Mouse (Mus musculus) neural tube, embryonic 14.5 days (tissue): ENCODE measurements at regions not wholly inside any gene's neighbourhood (a gene's known extent, or its start where the extent isn't known, plus 50 kb on each side); places are given as distances from the start of the nearest gene placed in this dataset.
"Not testable (repeated sequence)": the region's sequence is repeated elsewhere in the genome, so short reads cannot be mapped to it uniquely, and the experiment has no call there.

ENCODE experiments used
- ATAC-seq: fragments of 200-750 bp; cut with Nextera tagmentation; 2 replicates; pipeline ENCODE4 v1.8.0; 2017; ENCODE audit warnings: low read depth, mild to moderate bottlenecking, moderate TSS enrichment, moderate library complexity
- H3K27ac ChIP-seq: fragments of 300-500 bp; sonication (generic); 2 replicates; pipeline ENCODE4 v1.5.1; 2014; ENCODE audit warnings: low read depth, mild to moderate bottlenecking, control low read depth, low read length, moderate library complexity, mixed read lengths
- H3K27me3 ChIP-seq: fragments of 300-500 bp; sonication (generic); 2 replicates; pipeline ENCODE4 v1.6.1; 2014; ENCODE audit warnings: low read length; ENCODE audit not compliant: control insufficient read depth, insufficient read depth
- H3K36me3 ChIP-seq: fragments of 300-500 bp; sonication (generic); 2 replicates; pipeline ENCODE4 v1.6.1; 2014; ENCODE audit warnings: low read length, mixed read lengths; ENCODE audit not compliant: control insufficient read depth, insufficient read depth
- H3K4me1 ChIP-seq: fragments of 300-500 bp; sonication (generic); 2 replicates; pipeline ENCODE4 v1.6.1; 2014; ENCODE audit warnings: low read length; ENCODE audit not compliant: control insufficient read depth, insufficient read depth
- H3K4me2 ChIP-seq: fragments of 300-500 bp; sonication (generic); 2 replicates; pipeline ENCODE4 v1.6.1; 2014; ENCODE audit warnings: mild to moderate bottlenecking, low read depth, low read length, control low read depth
- H3K4me3 ChIP-seq: fragments of 300-500 bp; sonication (generic); 2 replicates; pipeline ENCODE4 v1.5.1; 2014; ENCODE audit warnings: low read depth, low read length, control low read depth, mixed read lengths
- H3K9ac ChIP-seq: fragments of 300-500 bp; sonication (generic); replicated peaks from 2 replicates; pipeline ENCODE4 v1.6.1; 2014; ENCODE audit warnings: low read depth, mild to moderate bottlenecking, control low read depth, low read length, mixed read lengths
- H3K9me3 ChIP-seq: fragments of 300-500 bp; sonication (generic); 2 replicates; pipeline ENCODE4 v1.6.1; 2016; ENCODE audit warnings: low read length; ENCODE audit not compliant: control insufficient read depth
- WGBS: fragments of 180-500 bp; shearing (Covaris S2); extraction: QIAGEN DNeasy Blood & Tissue Kit; methylation state at CpG from one replicate; pipeline ENCODE4 v1.1.7; 2014; 5-methylcytosine and 5-hydroxymethylcytosine counted together

DNA sequence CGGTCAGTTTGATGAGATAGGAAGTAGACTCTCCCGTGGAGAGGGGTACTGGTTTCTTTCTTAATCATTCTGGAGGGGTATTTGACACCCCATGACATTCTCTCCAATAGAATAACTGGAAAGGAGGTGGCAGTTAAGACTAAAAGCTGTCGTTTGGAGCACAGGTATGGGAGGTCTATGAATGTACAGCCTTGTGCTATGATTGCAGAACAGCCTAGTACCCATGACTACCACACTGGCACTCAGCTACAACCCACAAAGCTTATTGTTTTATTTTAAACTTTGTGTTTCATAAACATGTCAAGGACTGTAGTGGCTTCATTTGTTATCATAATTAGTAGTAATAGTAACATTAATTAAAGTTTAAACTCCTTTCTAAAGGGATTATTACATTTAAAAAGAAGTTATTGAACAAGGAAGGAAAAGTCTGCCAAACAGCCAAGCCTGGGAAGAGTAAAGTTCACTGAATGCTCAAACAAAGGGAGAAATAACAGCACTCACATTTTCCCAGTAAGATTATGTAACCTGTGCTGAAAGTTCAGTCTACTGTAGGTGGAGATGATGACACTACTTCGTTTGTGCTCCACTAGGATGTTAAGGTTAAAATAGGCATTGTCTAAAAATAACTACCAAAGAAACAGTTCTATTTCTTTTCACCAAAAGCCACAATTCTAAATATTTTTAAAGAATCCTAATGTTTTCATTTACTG lies 295.2 kb downstream of the Pcsk1 start:
- no peak for ATAC-seq
- H3K9ac ChIP-seq, result no peak overlapping the region
- H3K4me3 ChIP-seq, result no peak overlapping the region
- H3K27me3 ChIP-seq, result no peaks in the 10 kb centered on the region
- no peak overlapping the region for H3K27ac ChIP-seq
- no peaks in the 10 kb centered on the region for H3K36me3 ChIP-seq
- H3K4me2 ChIP-seq, result no peak overlapping the region
- H3K9me3 ChIP-seq, result no peaks in the 10 kb centered on the region
- WGBS, result 75% methylated on average over 4 of the region's 4 CpGs
- H3K4me1 ChIP-seq, result no peaks in the 10 kb centered on the region

DNA sequence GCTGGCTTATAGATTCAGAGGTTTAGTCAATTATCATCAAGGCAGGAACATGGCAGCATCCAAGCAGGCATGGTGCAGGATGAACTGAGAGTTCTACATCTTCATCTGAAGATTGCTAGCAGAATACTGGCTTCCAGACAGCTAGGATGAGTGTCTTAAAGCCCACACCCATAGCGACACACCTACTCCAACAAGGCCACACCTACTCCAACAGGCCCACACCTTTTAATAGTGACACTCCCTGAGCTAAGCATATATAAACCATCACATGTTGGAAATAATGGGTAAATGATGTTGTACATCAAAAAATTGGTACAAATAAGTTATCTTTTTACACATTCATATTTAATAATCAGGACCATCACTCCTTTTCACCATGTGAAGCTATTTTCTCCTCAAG lies 299.6 kb downstream of the Pcsk1 start:
- H3K9me3 ChIP-seq, result no peaks in the 10 kb centered on the region
- WGBS, result 88% methylated on average over 1 of the region's 1 CpGs
- H3K27me3 ChIP-seq, result no peaks in the 10 kb centered on the region
- no peak overlapping the region for H3K27ac ChIP-seq
- H3K4me3 ChIP-seq, result no peak overlapping the region
- no peaks in the 10 kb centered on the region for H3K4me1 ChIP-seq
- H3K4me2 ChIP-seq, result no peak overlapping the region
- H3K36me3 ChIP-seq, result no peaks in the 10 kb centered on the region
- ATAC-seq, result no peak
- no peak overlapping the region for H3K9ac ChIP-seq

DNA sequence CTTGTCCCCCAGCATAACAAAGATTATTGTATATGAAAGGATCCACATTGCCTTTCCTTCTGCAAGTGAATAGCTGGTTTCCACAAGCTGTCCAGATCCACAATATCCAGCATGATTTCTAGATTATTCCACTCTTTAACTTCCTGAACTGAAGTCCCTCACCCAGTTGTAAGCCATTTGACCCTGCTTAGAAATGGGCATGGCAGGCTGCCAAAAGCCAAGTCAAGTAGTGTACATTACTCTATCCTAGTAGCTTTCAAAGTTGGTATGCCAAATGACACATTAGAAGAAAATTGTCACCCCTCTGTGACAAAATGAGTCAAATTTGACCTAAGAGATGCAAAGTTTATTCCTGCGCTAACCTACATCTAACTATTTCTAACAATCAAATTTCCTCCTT lies 300.6 kb downstream of the Pcsk1 start:
- H3K4me2 ChIP-seq, result no peak overlapping the region
- no peaks in the 10 kb centered on the region for H3K36me3 ChIP-seq
- no peak overlapping the region for H3K4me3 ChIP-seq
- no peaks in the 10 kb centered on the region for H3K9me3 ChIP-seq
- no peaks in the 10 kb centered on the region for H3K4me1 ChIP-seq
- no peaks in the 10 kb centered on the region for H3K27me3 ChIP-seq
- no peak overlapping the region for H3K9ac ChIP-seq
- WGBS, result 100% methylated on average over 1 of the region's 1 CpGs
- no peak for ATAC-seq
- H3K27ac ChIP-seq, result no peak overlapping the region

GRCm38 (mm10) chr13:75399846-75400245 lies 306.7 kb upstream of the Ell2 start:
- 86% methylated on average over 3 of the region's 3 CpGs for WGBS
- H3K4me1 ChIP-seq, H3K9ac ChIP-seq, H3K4me3 ChIP-seq, H3K36me3 ChIP-seq, H3K4me2 ChIP-seq, H3K9me3 ChIP-seq, ATAC-seq, H3K27ac ChIP-seq, H3K27me3 ChIP-seq: not testable (repeated sequence)

DNA sequence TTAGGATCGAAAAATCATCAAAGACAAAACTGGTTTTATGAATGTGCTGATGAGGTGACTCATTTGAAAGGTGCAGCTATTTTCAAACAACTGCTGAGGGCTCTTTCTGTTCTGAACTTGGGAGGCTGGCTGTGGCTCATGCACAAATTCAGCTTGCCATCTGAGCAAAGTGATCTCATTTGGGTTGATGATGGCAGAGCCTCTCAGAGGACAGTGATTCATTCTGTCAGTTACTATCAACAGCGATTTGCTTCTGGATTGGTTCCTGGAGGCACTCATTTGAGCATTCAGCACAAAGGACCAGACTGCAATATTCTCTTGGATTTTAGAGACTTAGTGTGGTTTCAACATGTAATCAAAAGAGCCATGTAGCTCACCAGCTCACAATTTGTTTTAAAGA lies 285.8 kb upstream of the Ell2 start:
- Histone ChIP-seq H3K9ac (no peak overlapping the region), H3K9me3 (no peaks in the 10 kb centered on the region), H3K27ac (no peak overlapping the region), H3K4me2 (no peak overlapping the region), H3K4me1 (no peaks in the 10 kb centered on the region), H3K27me3 (no peaks in the 10 kb centered on the region), H3K4me3 (no peak overlapping the region), H3K36me3 (no peaks in the 10 kb centered on the region)
- no peak for ATAC-seq
- 93% methylated on average over 2 of the region's 2 CpGs for WGBS

DNA sequence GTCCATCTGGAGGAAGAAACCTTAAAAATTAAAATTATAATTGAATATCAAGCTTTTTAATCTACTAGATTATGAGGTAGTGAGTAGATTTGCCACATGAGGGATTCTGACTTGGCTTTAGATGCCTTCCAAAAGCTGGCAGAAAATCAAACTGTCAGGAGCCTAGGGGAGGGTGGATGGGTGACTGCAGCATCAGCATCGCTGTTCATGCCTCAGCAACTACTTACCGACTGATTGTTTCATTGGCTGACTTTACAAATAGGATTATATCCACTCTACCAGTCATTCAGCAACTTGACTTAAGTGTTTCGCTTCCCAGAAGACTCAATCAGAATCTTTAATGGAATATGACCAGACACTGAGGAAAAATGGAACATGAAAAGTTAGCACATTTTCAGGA lies 279.6 kb upstream of the Ell2 start:
- no peaks in the 10 kb centered on the region for H3K4me1 ChIP-seq
- no peaks in the 10 kb centered on the region for H3K36me3 ChIP-seq
- H3K9me3 ChIP-seq, result no peaks in the 10 kb centered on the region
- no peak for ATAC-seq
- H3K4me2 ChIP-seq, result no peak overlapping the region
- WGBS, result 61% methylated on average over 3 of the region's 3 CpGs
- no peak overlapping the region for H3K4me3 ChIP-seq
- no peak overlapping the region for H3K27ac ChIP-seq
- no peaks in the 10 kb centered on the region for H3K27me3 ChIP-seq
- H3K9ac ChIP-seq, result no peak overlapping the region

GRCm38 (mm10) chr13:75439170-75439569 lies 267.4 kb upstream of the Ell2 start:
- 82% methylated on average over 2 of the region's 2 CpGs for WGBS
- no peak for ATAC-seq
- no peaks in the 10 kb centered on the region for H3K36me3 ChIP-seq
- no peaks in the 10 kb centered on the region for H3K27me3 ChIP-seq
- no peak overlapping the region for H3K9ac ChIP-seq
- H3K9me3 ChIP-seq, result no peaks in the 10 kb centered on the region
- no peaks in the 10 kb centered on the region for H3K4me1 ChIP-seq
- no peak overlapping the region for H3K4me3 ChIP-seq
- H3K27ac ChIP-seq, result no peak overlapping the region
- no peak overlapping the region for H3K4me2 ChIP-seq

DNA sequence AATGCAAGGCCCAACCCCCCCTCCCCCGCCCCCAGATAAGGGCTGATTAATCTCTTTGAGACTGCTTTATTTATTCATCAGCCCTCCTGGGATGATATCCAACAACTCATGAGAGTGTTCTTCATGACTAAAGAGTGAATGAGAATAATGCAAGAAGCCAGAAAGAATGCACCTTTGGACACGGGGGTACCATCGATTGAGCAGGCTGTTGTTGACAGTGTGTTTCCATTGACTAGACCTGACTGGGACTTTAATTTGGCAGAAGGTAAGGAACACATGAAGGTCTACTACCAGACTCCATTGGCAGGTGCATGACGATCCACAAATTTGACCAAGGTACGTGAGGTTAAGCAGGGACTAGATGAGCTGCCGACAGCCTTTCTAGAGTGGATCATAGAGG lies 266.5 kb upstream of the Ell2 start:
- ATAC-seq, result no peak
- H3K9me3 ChIP-seq, result no peaks in the 10 kb centered on the region
- H3K4me3 ChIP-seq, result no peak overlapping the region
- 94% methylated on average over 6 of the region's 6 CpGs for WGBS
- no peaks in the 10 kb centered on the region for H3K27me3 ChIP-seq
- no peak overlapping the region for H3K4me2 ChIP-seq
- no peak overlapping the region for H3K27ac ChIP-seq
- no peaks in the 10 kb centered on the region for H3K36me3 ChIP-seq
- no peak overlapping the region for H3K9ac ChIP-seq
- H3K4me1 ChIP-seq, result no peaks in the 10 kb centered on the region

- no peak overlapping the region for H3K27ac ChIP-seq
- 74% methylated on average over 1 of the region's 1 CpGs for WGBS
These were observed 246.2 kb upstream of the Ell2 start for GRCm38 (mm10) chr13:75460335-75460878.

More at GRCm38 (mm10) chr13:75460335-75460878, 246.2 kb upstream of the Ell2 start:
- Histone ChIP-seq H3K4me2 (no peak overlapping the region), H3K9ac (no peak overlapping the region), H3K4me3 (no peak overlapping the region), H3K4me1 (no peaks in the 10 kb centered on the region), H3K9me3 (no peaks in the 10 kb centered on the region), H3K36me3 (no peaks in the 10 kb centered on the region), H3K27me3 (no peaks in the 10 kb centered on the region)
- ATAC-seq, result no peak
